Mouse (Mus musculus): ENCODE measurements around the gene C87436.
A peak's percentile ranks its signal among the peaks of the same experiment; 100 is the strongest.

The C87436 gene

GRCm38 (mm10) chr6:86516021-86516420, 77.8 kb downstream of the C87436 start:
- peak; percentile 78 for DNase-seq

- peak; percentile 49 for DNase-seq
Measured at GRCm38 (mm10) chr6:86519767-86520345, 81.7 kb downstream of the C87436 start.

- no peak for DNase-seq
Measured at GRCm38 (mm10) chr6:86522001-86522911, 84.1 kb downstream of the C87436 start.
